Mouse (Mus musculus) left cerebral cortex, adult 9 months (tissue): ENCODE measurements at regions not wholly inside any gene's neighbourhood (a gene's known extent, or its start where the extent isn't known, plus 50 kb on each side); places are given as distances from the start of the nearest gene placed in this dataset.
A peak's percentile ranks its signal among the peaks of the same experiment; 100 is the strongest.

Experiments
- DNase-seq, 2 experiments: peaks; one replicate each; pipeline ENCODE4 v3.0.0; 2022; ENCODE audit warnings: low spot score in 2 of 2

DNA sequence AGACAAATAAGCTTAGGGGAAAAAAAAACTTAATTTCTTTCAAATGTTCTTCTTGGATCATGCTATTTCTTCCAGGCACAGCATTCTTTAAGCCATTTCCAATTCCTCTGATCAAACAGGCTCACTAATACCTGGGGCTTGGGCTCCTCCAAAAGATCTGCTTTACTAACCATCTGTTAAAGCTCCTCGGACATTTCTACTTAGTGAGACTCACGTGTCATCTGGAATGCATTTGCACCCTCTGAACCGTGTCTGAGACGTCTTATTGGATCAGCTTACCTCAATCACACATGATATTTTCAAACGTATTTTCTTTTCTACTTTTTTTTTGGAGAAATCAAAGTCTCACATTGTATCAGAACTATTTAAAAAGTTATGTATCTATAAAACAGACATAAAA lies 132.4 kb downstream of the Npr3 start:
- no peak for DNase-seq

DNA sequence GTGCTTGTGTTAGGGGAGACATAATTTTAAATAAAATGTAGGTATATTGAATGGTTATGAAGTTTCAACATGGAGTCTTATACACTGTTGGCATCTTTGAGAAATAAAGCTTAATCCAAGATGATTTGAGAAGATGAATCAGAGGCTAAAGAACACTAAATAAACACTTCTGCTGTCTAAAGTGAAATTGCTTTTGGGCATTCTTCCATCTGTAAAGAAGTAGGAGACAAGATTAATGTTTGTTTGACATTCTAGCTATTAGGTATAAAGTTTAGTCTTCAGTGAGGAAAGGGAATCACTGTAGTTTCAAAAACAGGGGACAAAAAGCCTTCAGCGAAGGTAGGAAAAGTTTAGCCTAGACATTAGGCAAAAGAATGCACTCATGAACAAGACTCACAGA lies 136.5 kb downstream of the Npr3 start:
- DNase-seq = no peak

DNA sequence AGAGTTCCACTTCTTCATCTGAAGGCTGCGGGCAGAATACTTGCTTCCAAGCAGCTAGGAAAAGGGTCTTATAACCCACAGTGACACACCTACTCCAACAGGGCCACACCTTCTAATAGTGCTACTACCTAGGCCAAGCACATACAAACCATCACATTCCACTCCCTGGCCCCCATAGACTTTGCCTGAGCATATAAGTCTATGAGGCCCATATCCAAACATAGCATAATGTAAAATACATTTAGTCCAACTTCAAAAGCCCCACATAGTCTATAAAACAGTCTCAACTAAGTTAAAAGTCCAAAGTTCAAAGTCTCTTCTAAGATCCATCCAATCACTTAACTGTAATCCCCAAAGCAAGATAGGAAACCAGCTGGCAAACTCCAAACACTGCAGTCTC lies 149.1 kb downstream of the Npr3 start:
- no peak for DNase-seq

DNA sequence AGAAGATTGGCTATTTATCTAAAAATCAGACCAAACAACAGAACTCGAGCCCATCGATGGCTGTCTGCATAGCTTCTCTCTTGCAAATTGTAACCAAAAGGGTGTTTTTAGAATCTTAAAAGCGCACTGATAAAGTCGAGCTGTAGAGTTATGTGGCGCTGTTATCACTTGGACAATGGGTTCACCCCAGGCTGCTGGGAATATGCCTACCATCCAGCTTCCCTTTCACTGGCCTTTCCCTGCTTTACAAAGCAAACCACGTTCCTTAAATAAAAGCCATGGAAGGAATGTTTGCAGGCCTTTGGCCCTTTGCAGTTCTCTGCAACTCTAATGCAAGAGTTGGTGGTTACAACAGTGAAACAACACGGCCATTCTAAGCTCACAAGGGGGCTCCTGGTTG lies 150.3 kb downstream of the Npr3 start:
- no peak for DNase-seq

DNA sequence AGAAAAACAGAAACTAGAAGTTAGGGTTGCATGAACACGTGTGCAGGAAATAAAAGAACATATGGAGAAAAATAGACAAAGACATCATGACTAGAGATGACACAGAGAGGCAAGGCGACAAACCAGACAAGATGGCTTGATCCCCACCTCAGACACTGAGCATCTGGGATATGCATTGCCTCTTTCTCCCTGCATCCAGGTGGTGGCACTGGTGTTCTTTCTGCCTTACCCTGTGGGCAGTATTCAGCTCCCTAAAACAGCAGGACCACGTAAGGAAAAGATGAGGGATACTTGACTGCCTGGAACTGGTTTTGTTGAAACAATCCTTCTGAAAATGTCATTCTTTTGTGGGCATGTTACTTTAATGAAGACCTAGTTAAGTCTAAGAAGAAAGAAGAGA lies 153.9 kb downstream of the Npr3 start:
- peak in 1 of 2 experiments; percentile 68 for DNase-seq

DNA sequence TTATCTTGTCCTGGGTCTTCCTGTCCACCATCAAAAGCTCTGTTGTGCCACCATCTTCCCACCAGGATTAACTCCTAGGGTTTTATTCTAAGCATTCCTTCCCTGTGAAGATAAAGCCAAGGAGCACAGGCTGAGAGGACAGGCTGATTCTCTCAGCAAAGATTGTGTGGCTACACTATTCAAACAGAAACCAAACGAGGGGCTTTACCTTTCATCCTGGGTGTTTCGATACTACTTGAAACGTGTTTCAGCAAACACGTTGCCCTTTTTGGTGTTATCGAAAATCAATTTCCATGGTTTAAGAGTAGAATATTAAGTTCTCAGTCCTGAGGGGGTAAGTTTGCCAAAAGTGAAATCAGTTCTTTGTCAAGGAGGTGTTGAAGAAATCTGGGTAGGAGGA lies 156.2 kb downstream of the Npr3 start:
- no peak for DNase-seq

DNA sequence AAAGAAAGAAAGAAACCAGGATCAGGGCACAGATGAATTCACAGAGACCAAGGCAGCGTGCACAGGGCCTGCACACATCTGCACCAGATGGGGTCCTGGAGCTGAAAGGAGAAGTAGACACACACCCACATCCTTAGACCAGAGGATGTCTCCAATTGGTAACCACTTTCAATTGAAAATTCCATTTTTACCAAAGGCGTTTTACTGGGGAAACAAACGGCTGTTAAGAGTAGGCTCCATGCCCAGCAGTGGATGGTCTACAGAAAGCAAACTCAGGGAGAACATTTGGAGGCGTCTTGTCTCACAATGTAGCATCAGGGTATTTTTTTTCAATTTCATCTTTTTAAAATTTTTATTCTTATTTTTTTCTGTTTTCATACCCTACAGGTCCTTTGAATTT lies 157.6 kb downstream of the Npr3 start:
- no peak for DNase-seq

DNA sequence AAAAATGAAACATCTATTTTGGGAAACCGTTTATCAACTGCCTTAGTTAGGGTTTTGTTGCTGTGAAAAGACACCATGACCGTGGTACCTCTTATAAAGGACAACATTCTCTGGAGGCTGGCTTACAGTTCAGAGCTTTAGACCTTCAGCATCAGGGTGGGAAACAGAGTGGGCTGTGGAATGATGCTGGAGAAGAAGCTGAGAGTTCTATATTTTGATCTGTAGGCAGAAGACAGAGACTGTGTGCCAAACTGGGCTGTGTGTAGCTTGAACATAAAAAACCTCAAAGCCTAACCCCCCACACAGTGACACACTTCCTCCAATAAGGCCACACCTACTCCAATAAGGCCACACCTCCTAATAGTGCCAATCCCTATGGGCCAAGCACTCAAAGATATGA lies 158.8 kb downstream of the Npr3 start:
- DNase-seq = no peak

DNA sequence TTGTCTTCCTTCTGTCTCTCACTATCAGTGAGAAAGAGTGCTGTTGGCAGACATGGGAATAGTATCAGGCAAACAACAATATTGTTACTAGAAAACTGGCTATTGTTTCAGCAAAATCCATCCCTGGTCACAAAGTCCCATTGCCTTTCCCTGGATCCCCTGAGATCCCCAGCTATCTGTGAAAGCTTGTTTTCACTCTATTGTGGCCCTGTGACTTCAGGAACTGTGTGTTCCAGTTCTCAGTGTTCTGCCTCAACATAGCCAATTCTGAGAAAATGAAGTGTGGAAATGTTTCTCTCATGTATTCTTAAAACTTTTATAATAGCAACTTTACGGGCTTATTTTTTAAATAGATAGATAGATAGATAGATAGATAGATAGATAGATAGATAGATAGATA lies 160.3 kb downstream of the Npr3 start:
- DNase-seq = no peak

DNA sequence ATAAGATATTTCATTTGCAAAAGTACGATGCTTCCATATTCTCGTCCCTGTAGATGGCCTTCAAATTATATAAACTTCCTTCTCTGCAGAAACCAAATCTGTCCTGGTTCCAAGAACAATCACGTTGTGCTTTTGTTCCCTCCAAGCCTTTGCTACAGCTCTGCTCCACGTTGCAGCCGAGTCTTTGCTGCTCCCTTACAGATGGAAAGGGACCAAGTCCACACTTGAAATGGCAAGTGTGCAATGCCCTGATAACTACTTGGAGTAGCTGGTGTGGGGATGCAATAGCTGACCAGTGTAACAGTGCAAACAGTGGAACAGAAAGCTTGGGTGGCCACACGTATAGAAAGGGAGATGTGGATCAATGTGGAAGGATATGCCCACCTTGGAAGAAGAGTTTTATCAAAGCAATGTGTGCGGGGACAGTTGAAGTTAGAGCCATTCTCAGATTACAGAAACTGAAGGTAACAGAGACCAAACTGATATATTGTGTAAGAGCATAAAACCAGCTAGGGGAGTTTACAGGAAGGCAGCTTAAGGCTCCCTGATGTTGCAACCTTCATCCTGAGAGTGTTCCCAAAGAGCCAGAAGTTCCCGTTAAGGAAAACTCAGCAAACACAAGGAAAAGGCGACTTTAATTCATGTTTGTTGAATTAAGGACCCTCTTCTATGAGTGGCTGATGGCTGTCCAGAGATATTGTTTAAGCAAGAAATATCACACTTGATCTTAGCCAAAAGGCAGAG lies 161.3 kb downstream of the Npr3 start:
- DNase-seq = no peak

DNA sequence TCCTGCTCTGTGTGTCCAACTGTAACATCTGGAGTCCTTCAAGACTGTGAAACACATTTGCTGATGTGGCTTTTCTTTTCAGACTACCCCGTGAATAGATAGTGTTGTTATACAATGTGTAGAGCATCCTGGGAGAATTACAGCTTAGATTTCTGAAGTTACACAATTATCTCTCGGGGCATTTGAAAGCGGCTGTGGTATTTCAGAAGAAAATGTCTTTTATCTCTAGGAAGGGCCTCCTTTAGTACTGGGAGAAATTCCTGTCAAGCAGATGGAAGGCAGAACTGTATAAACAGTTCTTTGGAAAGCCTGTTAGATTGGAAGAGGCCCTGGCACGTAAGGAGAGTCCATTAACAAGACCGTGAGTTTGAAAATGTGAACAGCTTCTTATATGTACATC lies 162.2 kb downstream of the Npr3 start:
- DNase-seq = no peak

DNA sequence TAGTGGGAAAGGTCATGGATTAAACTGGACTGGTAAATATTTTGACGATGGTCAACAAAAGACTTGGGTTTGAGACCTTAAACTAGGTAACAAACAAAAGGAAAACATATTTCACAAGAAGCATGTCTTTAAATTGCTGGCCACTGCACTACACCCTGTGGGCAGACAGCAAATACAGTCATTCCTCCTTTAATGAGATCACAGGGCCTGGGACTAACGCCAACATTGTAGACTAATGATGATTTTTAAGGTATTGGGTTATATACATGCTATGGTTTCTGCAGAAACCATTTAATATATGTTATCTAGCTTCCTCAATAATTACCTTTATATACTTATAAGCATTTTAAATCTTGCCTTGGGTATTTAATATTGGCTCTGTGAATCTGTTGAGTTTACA lies 162.8 kb downstream of the Npr3 start:
- DNase-seq = no peak

DNA sequence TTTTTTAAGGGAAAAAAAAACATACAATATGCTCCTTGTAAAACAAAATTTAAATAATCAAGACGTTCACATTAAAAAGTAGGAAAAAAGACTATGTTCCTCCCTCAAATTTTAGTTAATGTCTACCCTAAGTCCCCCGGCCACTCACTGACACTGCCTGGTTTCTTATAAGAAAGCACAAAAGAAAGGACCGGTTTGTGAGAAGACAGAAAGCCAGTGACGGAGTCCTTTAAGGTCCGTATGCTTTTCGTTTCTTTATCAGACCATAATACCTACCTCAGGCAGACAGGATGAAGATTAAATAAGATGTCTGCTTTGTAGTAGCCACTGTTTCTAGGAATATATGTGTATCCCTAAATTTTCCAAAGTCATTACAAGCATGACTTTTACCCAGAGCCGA lies 164.3 kb downstream of the Npr3 start:
- no peak for DNase-seq

DNA sequence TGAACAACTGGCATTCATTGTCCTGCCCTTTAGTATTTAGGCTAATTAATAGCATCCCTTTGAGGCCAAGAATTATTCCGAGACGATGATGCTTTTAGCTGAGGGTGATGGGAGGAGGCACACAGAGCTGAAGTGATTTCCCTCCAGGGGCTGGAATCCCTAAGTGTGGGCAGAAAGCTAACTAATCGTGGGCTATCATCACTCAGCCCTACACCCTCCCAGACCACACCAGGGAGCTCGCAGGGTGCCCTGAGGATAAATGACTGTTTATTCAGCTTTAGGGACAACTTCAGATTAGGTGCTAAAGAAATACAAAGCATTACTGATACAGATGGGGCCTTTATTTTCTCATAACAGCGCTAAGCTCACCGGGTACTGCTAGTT lies 164.7 kb downstream of the Npr3 start:
- no peak for DNase-seq

DNA sequence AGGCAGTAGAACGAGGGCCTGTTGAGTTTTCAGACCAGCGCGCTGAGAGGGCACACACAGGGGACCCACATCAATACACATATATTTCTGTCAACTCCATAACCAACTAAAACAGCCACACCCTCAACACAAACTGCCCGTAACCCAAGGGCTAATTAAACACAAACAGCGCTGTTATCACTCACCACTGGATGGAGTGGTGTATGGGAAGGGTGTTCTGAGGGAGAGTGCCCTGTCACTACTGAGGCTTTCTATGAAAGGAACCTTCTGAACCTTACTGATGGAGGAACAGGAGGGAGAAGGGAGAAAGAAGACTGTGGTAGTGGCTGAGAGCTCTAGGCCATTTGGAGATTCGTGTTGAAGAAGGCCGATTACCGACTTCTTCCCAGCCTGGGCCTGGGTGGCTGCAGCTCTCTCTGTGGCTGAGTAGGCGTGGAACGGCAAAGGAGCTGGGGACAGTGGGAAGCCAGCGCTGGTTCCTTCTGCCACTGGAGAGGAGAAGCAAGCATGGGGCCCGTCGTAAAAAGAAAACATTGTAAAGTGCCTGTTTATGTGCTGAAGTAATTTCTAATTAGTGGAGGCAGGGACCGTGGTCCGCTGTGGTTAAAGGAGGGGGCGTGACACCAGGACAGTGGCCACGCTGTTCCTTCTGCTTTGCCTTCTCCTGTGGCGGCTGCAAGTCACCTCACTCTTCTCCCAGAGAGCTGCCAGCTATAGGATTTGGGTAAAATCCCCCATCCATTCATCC lies 165.3 kb downstream of the Npr3 start:
- DNase-seq = no peak

DNA sequence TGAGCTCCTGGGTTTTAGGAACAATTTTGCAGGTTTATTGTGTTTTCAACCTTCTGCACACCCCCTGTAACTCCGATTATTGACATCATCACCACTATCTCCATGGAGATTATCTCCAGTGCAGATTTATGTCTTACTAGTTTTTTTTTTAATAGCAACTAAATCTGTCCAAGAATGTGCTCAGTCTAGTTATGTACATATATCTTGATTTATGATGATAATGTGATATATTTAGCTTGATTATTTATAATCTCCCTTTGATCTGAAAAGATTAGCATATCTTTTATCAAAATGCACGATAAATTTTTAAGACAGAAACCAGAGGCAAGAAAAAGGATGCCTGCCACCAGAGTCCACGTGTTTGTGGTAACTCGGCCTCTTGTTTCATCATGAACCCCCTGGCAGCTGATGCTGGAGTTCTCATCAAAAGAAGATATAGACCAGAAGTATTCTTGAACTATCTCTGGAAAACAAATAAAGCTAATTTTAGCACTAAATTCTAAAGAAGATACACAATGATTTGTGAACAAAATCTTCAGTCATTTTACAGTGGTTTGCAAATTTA lies 169.6 kb downstream of the Npr3 start:
- DNase-seq = no peak

DNA sequence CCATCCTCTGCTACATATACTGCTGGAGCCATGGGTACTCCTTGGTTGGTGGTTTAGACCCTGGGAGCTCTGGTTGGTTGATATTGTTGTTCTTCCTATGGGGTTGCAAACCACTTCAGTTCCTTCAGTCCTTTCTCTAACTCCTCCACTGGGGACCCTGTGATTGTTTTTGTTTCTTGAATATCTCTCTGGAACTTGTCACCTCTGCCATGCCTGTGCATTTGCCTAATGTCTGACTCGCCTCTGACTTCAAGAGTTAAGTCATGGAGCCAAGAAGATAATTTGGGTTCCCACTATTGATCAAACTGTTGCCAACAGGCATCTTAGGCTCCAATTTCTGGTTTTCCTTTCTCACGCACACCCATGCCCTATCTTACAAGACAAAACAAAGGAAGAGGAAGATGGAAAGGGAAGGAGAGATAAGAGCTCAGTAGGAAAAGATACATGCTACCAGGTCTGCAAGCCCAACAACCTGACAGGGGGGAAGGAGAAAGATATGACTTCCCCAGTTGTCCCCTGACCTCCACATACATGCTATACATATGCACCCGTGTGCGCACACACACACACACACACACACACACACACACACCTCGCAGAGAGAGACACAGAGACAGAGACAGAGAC lies 172.3 kb downstream of the Npr3 start:
- no peak for DNase-seq

DNA sequence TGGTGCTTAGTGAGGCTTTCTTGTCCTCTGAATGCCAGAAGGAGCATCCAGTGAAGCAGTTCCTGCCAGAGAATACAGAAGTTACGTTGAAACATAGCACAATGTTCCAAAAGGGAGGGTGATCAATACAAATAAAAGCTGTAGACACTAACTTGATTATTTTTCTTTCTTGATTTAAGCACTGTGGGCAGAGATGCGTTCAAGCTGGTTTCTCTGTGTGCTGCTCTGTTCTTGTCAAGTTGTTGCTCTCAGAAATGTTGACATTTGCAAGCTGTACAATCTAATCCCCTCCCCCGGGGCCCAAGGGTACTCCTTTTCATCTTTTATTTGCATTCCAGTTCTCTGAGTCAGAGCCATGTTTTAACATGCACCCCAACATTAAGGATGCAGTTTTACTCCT lies 177.7 kb downstream of the Npr3 start:
- DNase-seq = no peak

DNA sequence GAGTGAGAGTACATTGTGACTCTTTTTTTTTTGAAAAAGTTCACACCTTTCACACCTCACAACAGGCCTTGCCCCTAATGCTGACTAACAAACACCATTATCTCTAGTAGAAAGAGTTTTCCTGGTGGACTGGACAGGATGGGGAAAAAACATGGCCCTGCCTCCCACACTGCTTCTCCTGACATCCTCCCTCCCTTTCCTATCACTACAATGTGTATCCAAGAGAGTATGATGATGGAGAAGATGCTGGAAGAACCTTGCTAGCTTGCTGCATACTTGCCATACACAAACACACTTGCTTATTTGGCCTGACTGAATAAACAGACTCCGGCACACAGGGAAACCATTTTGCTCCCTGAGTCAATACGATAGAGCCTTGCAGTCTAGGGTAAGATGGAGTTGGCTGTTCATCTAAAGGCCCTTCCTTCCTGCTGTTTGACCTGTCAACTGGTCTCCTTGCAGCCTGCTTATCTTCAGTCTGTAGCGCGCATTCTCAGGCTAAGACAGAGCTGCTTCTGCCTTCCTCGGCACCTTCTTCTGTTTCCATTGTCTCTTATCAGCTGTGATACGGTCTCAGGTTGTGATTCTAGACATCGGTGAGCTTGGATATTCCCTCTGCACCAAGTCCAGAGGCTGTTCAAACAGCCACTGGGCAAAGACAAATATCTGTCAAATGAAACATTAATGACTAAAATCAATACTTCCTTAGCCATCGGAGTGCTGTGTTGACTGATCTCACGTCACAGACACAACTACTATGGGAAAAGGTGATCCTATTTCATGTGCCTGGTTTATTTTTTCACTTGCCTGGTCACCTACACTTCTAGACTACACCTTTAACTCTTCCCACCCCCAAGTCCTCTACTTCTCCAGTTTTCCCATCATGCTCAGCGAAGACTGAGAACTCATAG lies 181.2 kb downstream of the Npr3 start:
- DNase-seq = no peak

DNA sequence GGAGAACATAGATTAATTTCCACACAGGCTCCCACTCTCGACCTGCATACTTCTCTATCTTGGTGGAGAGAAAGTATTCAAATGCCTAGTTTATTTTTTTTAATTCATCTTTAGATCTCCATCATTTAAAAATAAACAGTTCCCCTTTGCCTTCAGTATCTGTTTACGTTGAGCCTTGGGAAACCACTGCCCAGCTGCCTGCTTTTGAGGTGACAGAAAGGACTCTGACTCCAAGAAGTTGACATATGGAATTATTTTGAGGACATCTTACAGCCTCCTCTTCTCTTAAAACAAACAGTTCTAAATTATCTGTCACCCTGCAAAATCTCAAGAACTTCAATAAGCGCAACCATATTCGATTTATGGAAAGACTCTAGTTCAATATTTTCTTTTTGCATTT lies 186.4 kb downstream of the Npr3 start:
- DNase-seq = no peak

DNA sequence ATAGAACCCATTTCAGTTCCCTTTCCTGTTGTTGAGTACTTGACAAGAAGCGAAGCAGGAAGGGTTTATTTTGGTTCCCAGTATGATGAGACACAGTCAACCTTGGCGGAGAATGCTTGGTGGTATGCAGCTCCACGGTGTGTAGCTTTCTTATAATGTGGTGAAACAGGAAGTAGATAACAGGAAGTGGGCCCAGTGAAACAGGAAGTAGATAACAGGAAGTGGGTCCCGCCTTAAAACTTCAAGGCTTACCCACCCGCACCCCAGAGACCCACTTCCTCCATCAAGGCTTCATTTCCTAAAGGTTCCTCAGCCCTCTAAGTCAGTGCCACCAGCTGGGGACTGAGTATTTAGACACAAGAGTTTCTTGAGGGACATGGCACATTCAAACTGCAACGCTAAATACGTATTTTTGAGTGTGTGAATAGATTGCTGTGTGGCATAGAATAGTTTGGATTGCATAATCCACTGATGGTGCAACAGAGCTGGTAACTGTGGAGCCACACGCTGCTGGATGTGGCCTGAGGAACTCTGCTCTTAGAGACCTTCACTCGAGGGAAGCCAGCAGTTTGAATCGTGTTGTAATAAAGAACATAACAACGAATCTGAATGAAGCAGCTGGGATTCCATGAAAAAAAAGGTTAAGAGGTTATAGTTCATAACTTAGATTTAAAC lies 190.8 kb downstream of the Npr3 start:
- no peak for DNase-seq
